Mouse (Mus musculus) liver, embryonic 14.5 days (tissue): Measurements from ENCODE around the gene Mcts2. TPM values are rescaled to one million over a fixed set of nuclear protein-coding genes. Genes with fewer than 3 reads are reported as not detected.

Experiments
- ATAC-seq: fragments of 200-750 bp; cut with Nextera tagmentation; 2 replicates; pipeline ENCODE4 v1.8.0; 2017; ENCODE audit warnings: moderate number of reproducible peaks, mild to moderate bottlenecking, moderate library complexity; ENCODE audit not compliant: insufficient read depth
- DNase-seq, 3 experiments: peaks; one replicate each; pipeline ENCODE4 v3.0.0-alpha.2; 2012 to 2013; ENCODE audit warnings: low read depth in 3 of 3, low spot score in 3 of 3
- H3K27ac ChIP-seq: fragments of 300-500 bp; sonication (generic); 2 replicates; pipeline ENCODE4 v1.5.1; 2014; ENCODE audit warnings: moderate library complexity, mild to moderate bottlenecking, control low read depth, inconsistent platforms
- H3K27me3 ChIP-seq: fragments of 300-500 bp; sonication (generic); 2 replicates; pipeline ENCODE4 v1.6.1; 2014; ENCODE audit warnings: mild to moderate bottlenecking, low read length, moderate library complexity; ENCODE audit not compliant: control insufficient read depth, insufficient read depth
- H3K36me3 ChIP-seq: fragments of 300-500 bp; sonication (generic); replicated peaks from 2 replicates; pipeline ENCODE4 v1.6.1; 2014; ENCODE audit warnings: low read depth; ENCODE audit not compliant: control insufficient read depth, insufficient read depth
- H3K4me1 ChIP-seq, 2 experiments: fragments of 200-500 bp in 1 of 2; fragments of 300-500 bp in 1 of 2; sonication (generic) in 1 of 2; replicated peaks; 2 replicates each; pipeline ENCODE4 v1.6.1; 2012 to 2014; ENCODE audit warnings: antibody characterized with exemption in 1 of 2, inconsistent platforms in 1 of 2, low read length in 1 of 2; ENCODE audit not compliant: control insufficient read depth in 2 of 2, insufficient read depth in 2 of 2
- H3K4me2 ChIP-seq: fragments of 300-500 bp; sonication (generic); 2 replicates; pipeline ENCODE4 v1.6.1; 2014; ENCODE audit warnings: low read depth, mild to moderate bottlenecking, control low read depth, moderate library complexity
- H3K4me3 ChIP-seq, 2 experiments: fragments of 200-500 bp in 1 of 2; fragments of 300-500 bp in 1 of 2; sonication (generic) in 1 of 2; 2 replicates each; pipeline ENCODE4 v1.5.1; 2012 to 2014; ENCODE audit warnings: low read depth in 2 of 2, low read length in 2 of 2, mild to moderate bottlenecking in 2 of 2, control low read depth in 1 of 2, inconsistent platforms in 1 of 2, moderate library complexity in 1 of 2; ENCODE audit not compliant: insufficient read depth in 1 of 2
- H3K9ac ChIP-seq: fragments of 300-500 bp; sonication (generic); replicated peaks from 2 replicates; pipeline ENCODE4 v1.6.1; 2014; ENCODE audit warnings: mild to moderate bottlenecking, control low read depth, moderate library complexity
- H3K9me3 ChIP-seq: fragments of 300-500 bp; sonication (generic); 2 replicates; pipeline ENCODE4 v1.6.1; 2016; ENCODE audit warnings: low read length, mixed read lengths; ENCODE audit not compliant: control insufficient read depth
- CTCF ChIP-seq: IDR thresholded peaks from 2 replicates; pipeline ENCODE4 v1.5.1; 2016; ENCODE audit warnings: antibody characterized with exemption, low read depth, control low read depth
- EP300 ChIP-seq: IDR thresholded peaks from 2 replicates; pipeline ENCODE4 v1.6.1; 2016; ENCODE audit warnings: antibody characterized with exemption, low read depth
- WGBS: fragments of 180-500 bp; shearing (Covaris S2); extraction: QIAGEN DNeasy Blood & Tissue Kit; methylation state at CpG from one replicate; pipeline ENCODE4 v1.1.7; 2014; ENCODE audit not compliant: insufficient replicate concordance; 5-methylcytosine and 5-hydroxymethylcytosine counted together
- polyA plus RNA-seq, 2 experiments: library from polyadenylated mRNA; depleted of rRNA in 1 of 2; stranded (reverse) in 1 of 2; unstranded in 1 of 2; fragments of >200 nt; fragmentation: Nextera tagmentation in 1 of 2; extraction: Ambion mirVana in 1 of 2; gene quantifications; 2 replicates each; pipeline versions ENCODE4 v1.2.1 to v1.2.3; 2012 to 2014

Mcts2 gene
- polyA plus RNA-seq, 2 experiments: 10.3 to 15.2 TPM

GRCm38 (mm10) chr2:152696016-152696415 is 9.2 kb downstream of the Mcts2 start:
- no peaks in the 10 kb centered on the region for H3K9me3 ChIP-seq
- H3K36me3 ChIP-seq: peaks cover 10% of the 10 kb centered on the region
- WGBS: 75% methylated on average over 10 of the region's 10 CpGs
- H3K4me1 ChIP-seq: no peaks in the 10 kb centered on the region
- no peak overlapping the region for H3K4me2 ChIP-seq
- H3K9ac ChIP-seq: no peak overlapping the region
- H3K27ac ChIP-seq: no peak overlapping the region
- TF ChIP-seq CTCF (no peak), EP300 (no peak)
- DNase-seq (no peak), ATAC-seq (no peak)
- H3K27me3 ChIP-seq: no peaks in the 10 kb centered on the region
- no peak overlapping the region for H3K4me3 ChIP-seq

GRCm38 (mm10) chr2:152696476-152697164 is 9.8 kb downstream of the Mcts2 start:
- peak; percentile 60 to 68 (median 65) for DNase-seq
- Histone ChIP-seq H3K36me3 (peaks cover 16% of the 10 kb centered on the region), H3K4me2 (no peak overlapping the region), H3K27ac (no peak overlapping the region), H3K9ac (no peak overlapping the region), H3K9me3 (no peaks in the 10 kb centered on the region), H3K27me3 (no peaks in the 10 kb centered on the region), H3K4me3 (no peak overlapping the region), H3K4me1 (no peaks in the 10 kb centered on the region)
- peak; percentile 73 for ATAC-seq
- 45% methylated on average over 20 of the region's 20 CpGs for WGBS
- TF ChIP-seq EP300 (no peak), CTCF (peak; percentile 98)

GRCm38 (mm10) chr2:152700138-152700537 is 13.3 kb downstream of the Mcts2 start:
- no peak for ATAC-seq
- 86% methylated on average over 10 of the region's 10 CpGs for WGBS

GRCm38 (mm10) chr2:152700725-152701124 is 13.9 kb downstream of the Mcts2 start:
- no peaks in the 10 kb centered on the region for H3K4me1 ChIP-seq
- H3K4me3 ChIP-seq: no peak overlapping the region
- H3K4me2 ChIP-seq: no peak overlapping the region
- H3K9ac ChIP-seq: no peak overlapping the region
- DNase-seq (no peak), ATAC-seq (no peak)
- no peaks in the 10 kb centered on the region for H3K27me3 ChIP-seq
- H3K9me3 ChIP-seq: no peaks in the 10 kb centered on the region
- TF ChIP-seq EP300: no peak
- TF ChIP-seq CTCF: no peak
- 87% methylated on average over 8 of the region's 8 CpGs for WGBS
- H3K27ac ChIP-seq: no peak overlapping the region
- peaks cover 34% of the 10 kb centered on the region for H3K36me3 ChIP-seq

More at GRCm38 (mm10) chr2:152700138-152700537, 13.3 kb downstream of the Mcts2 start:
- Histone ChIP-seq H3K9ac (no peak overlapping the region), H3K4me3 (no peak overlapping the region), H3K36me3 (peaks cover 34% of the 10 kb centered on the region), H3K9me3 (no peaks in the 10 kb centered on the region), H3K27me3 (no peaks in the 10 kb centered on the region), H3K27ac (no peak overlapping the region), H3K4me2 (no peak overlapping the region), H3K4me1 (no peaks in the 10 kb centered on the region)
- TF ChIP-seq CTCF (no peak), EP300 (no peak)
- DNase-seq: no peak

GRCm38 (mm10) chr2:152703596-152704255 is 16.9 kb downstream of the Mcts2 start:
- no peak overlapping the region for H3K4me3 ChIP-seq
- no peaks in the 10 kb centered on the region for H3K27me3 ChIP-seq
- H3K9ac ChIP-seq: no peak overlapping the region
- no peak overlapping the region for H3K27ac ChIP-seq
- H3K4me2 ChIP-seq: no peak overlapping the region
- H3K9me3 ChIP-seq: no peaks in the 10 kb centered on the region
- DNase-seq (no peak), ATAC-seq (no peak)
- H3K4me1 ChIP-seq: peaks cover 0 to 9% of the 10 kb centered on the region in 2 experiments; a peak in 2 of 4 replicates
- TF ChIP-seq CTCF: no peak
- no peak for TF ChIP-seq EP300
- H3K36me3 ChIP-seq: peaks cover 29% of the 10 kb centered on the region
- 85% methylated on average over 21 of the region's 21 CpGs for WGBS
